Mouse (Mus musculus) monocyte, adult 5-6 weeks (primary cell): ENCODE results near the gene Tmem126a. TPM values are rescaled to one million over a fixed set of nuclear protein-coding genes. Genes with fewer than 3 reads are reported as not detected.

Source experiments
- ATAC-seq: fragments of 153-309, 156-312 bp; replicated peaks from 2 replicates; pipeline ENCODE4 v1.8.0; 2017; ENCODE audit warnings: mild to moderate bottlenecking; ENCODE audit not compliant: low TSS enrichment, insufficient number of reproducible peaks, severe bottlenecking, poor library complexity, low FRiP score
- total RNA-seq: library from RNA; stranded (forward); fragments of 200-1000, 200-491, 200-594 nt; gene quantifications from 3 replicates; pipeline ENCODE4 v1.2.3, GENCODE M21; 2017

Tmem126a gene
- total RNA-seq, 1 experiment from 2014 or later = 25.4 TPM

GRCm38 (mm10) chr7:90426020-90427001 is 30.7 kb downstream of the Tmem126a start, which contains the start of gene Ccdc89:
Gene Ccdc89 (plus strand): TSS chr7:90426577.
- ATAC-seq = peak; percentile 90

GRCm38 (mm10) chr7:90409934-90410333 is 47.1 kb downstream of the Tmem126a start:
- ATAC-seq = peak; percentile 66; the same call in 1 of the 2 replicates

Other genes with a start within 250 kb of the Tmem126a start
- gene Ccdc83, start 191.5 kb downstream of the Tmem126a start, total RNA-seq = not detected in 3 replicates
- 36.5 to 148 TPM (median 38.1 TPM) in 3 replicates for gene Sytl2, start 155.0 kb downstream of the Tmem126a start, total RNA-seq
- gene Ccdc89, start 30.7 kb downstream of the Tmem126a start, total RNA-seq = 0.53 to 0.78 TPM in 2 of 3 replicates, not detected in the other
- 89.3 to 156 TPM (median 111 TPM) in 3 replicates for gene Crebzf, start 14.5 kb downstream of the Tmem126a start, total RNA-seq
- 5.9 to 8.8 TPM (median 8.7 TPM) in 3 replicates for gene Tmem126b, start 18.8 kb upstream of the Tmem126a start, total RNA-seq
- gene Dlg2, start 19.4 kb upstream of the Tmem126a start, total RNA-seq = 0.96 to 2.9 TPM (median 1.7 TPM) in 3 replicates